ENCODE assay signal across 11 mouse cellular contexts in genomic region chr1:90457396-90457795, GRCm38 (mm10).
A peak's percentile ranks its signal among the peaks of the same experiment; 100 is the strongest.
DNase-seq lines count a peak whose midpoint lies in the region; ATAC-seq and TF ChIP-seq lines count a peak whose summit lies in the region.
"Had no signal": no experiment of that assay in that cellular context is flagged by ENCODE, and none has a peak within 500 bp of the region (broad histone marks: within the 10 kb centered on the region; RNA-seq: fewer than 3 reads in every experiment).

No protein-coding gene starts in this region.

- 17% methylated on average over 9 of the region's 9 CpGs for WGBS in heart, embryonic 15.5 days
- WGBS in embryonic facial prominence, embryonic 12.5 days = 6% methylated on average over 9 of the region's 9 CpGs
- WGBS in hindbrain, embryonic 15.5 days = 7% methylated on average over 9 of the region's 9 CpGs
- 7% methylated on average over 9 of the region's 9 CpGs for WGBS in neural tube, embryonic 13.5 days
- WGBS in stomach, postnatal 0 days = 31% methylated on average over 9 of the region's 9 CpGs

- H3K4me3 ChIP-seq in heart, embryonic 15.5 days = no peak overlapping the region
- H3K4me3 ChIP-seq in embryonic facial prominence, embryonic 12.5 days = no peak overlapping the region
- no peak overlapping the region for H3K4me3 ChIP-seq in hindbrain, embryonic 15.5 days
- no peak overlapping the region for H3K4me3 ChIP-seq in neural tube, embryonic 13.5 days
- no peak overlapping the region for H3K4me3 ChIP-seq in stomach, postnatal 0 days (ENCODE audit: low read depth, low read length)

- H3K9me3 ChIP-seq in heart, embryonic 15.5 days (replicated peaks) = no peaks in the 10 kb centered on the region
- H3K9me3 ChIP-seq in embryonic facial prominence, embryonic 12.5 days = no peaks in the 10 kb centered on the region
- H3K9me3 ChIP-seq in hindbrain, embryonic 15.5 days = no peaks in the 10 kb centered on the region
- no peaks in the 10 kb centered on the region for H3K9me3 ChIP-seq in neural tube, embryonic 13.5 days
- H3K9me3 ChIP-seq in stomach, postnatal 0 days (ENCODE audit: control insufficient read depth, low read length) = no peaks in the 10 kb centered on the region

- no peaks in the 10 kb centered on the region for H3K36me3 ChIP-seq in heart, embryonic 15.5 days
- H3K36me3 ChIP-seq in embryonic facial prominence, embryonic 12.5 days = no peaks in the 10 kb centered on the region
- no peaks in the 10 kb centered on the region for H3K36me3 ChIP-seq in hindbrain, embryonic 15.5 days
- H3K36me3 ChIP-seq in neural tube, embryonic 13.5 days = no peaks in the 10 kb centered on the region
- H3K36me3 ChIP-seq in stomach, postnatal 0 days (ENCODE audit: control insufficient read depth, insufficient read depth, low read length) = no peaks in the 10 kb centered on the region

- H3K27me3 ChIP-seq in heart, embryonic 15.5 days = no peaks in the 10 kb centered on the region
- H3K27me3 ChIP-seq in embryonic facial prominence, embryonic 12.5 days = no peaks in the 10 kb centered on the region
- H3K27me3 ChIP-seq in hindbrain, embryonic 15.5 days = no peaks in the 10 kb centered on the region
- peaks cover 7% of the 10 kb centered on the region; the same call in 1 of the 2 replicates for H3K27me3 ChIP-seq in neural tube, embryonic 13.5 days
- no peaks in the 10 kb centered on the region for H3K27me3 ChIP-seq in stomach, postnatal 0 days (ENCODE audit: control insufficient read depth, insufficient read depth, low read length)
- H3K27me3 ChIP-seq: CH12.LX had no signal

- H3K27ac ChIP-seq in heart, embryonic 15.5 days = no peak overlapping the region
- peak overlapping the region; percentile 42 for H3K27ac ChIP-seq in embryonic facial prominence, embryonic 12.5 days
- H3K27ac ChIP-seq in hindbrain, embryonic 15.5 days (replicated peaks) = no peak overlapping the region
- no peak overlapping the region for H3K27ac ChIP-seq in neural tube, embryonic 13.5 days (replicated peaks)
- no peak overlapping the region for H3K27ac ChIP-seq in stomach, postnatal 0 days (replicated peaks)

- ATAC-seq in heart, embryonic 15.5 days (replicated peaks; ENCODE audit: insufficient number of reproducible peaks, insufficient read depth, low FRiP score, low read depth) = no peak
- 0 out of 2 replicates have a peak, but pooled peaks have one; percentile 32 for ATAC-seq in embryonic facial prominence, embryonic 12.5 days (ENCODE audit: insufficient number of reproducible peaks, insufficient read depth, low FRiP score, low TSS enrichment)
- ATAC-seq in hindbrain, embryonic 15.5 days (ENCODE audit: low FRiP score, low read depth) = no peak
- ATAC-seq in neural tube, embryonic 13.5 days (ENCODE audit: low read depth) = no peak
- no peak for ATAC-seq in megakaryocyte progenitor cell, adult 5-6 weeks (replicated peaks; ENCODE audit: poor library complexity)
- ATAC-seq in stomach, postnatal 0 days (ENCODE audit: low FRiP score, low TSS enrichment) = no peak

- peaks cover 6% of the 10 kb centered on the region for H3K4me1 ChIP-seq in heart, embryonic 15.5 days (replicated peaks)
- H3K4me1 ChIP-seq in embryonic facial prominence, embryonic 12.5 days = peaks cover 27% of the 10 kb centered on the region
- peaks cover 11% of the 10 kb centered on the region for H3K4me1 ChIP-seq in hindbrain, embryonic 15.5 days (replicated peaks)
- H3K4me1 ChIP-seq in neural tube, embryonic 13.5 days (replicated peaks) = peaks cover 33% of the 10 kb centered on the region
- no peaks in the 10 kb centered on the region for H3K4me1 ChIP-seq in stomach, postnatal 0 days (replicated peaks; ENCODE audit: control insufficient read depth, insufficient read depth)

- no peak overlapping the region for H3K9ac ChIP-seq in heart, embryonic 15.5 days
- no peak overlapping the region for H3K9ac ChIP-seq in embryonic facial prominence, embryonic 12.5 days
- H3K9ac ChIP-seq in hindbrain, embryonic 15.5 days = no peak overlapping the region
- H3K9ac ChIP-seq in neural tube, embryonic 13.5 days = no peak overlapping the region
- H3K9ac ChIP-seq in stomach, postnatal 0 days (ENCODE audit: low read length) = no peak overlapping the region

- H3K4me2 ChIP-seq in heart, embryonic 15.5 days = peak overlapping the region; percentile 28; the same call in 1 of the 2 replicates
- H3K4me2 ChIP-seq in embryonic facial prominence, embryonic 12.5 days (replicated peaks) = no peak overlapping the region
- peak overlapping the region; percentile 17; the same call in 1 of the 2 replicates for H3K4me2 ChIP-seq in hindbrain, embryonic 15.5 days
- H3K4me2 ChIP-seq in neural tube, embryonic 13.5 days = peak overlapping the region; percentile 13; the same call in 1 of the 2 replicates
- no peak overlapping the region for H3K4me2 ChIP-seq in stomach, postnatal 0 days (replicated peaks; ENCODE audit: low read depth)

- TF ChIP-seq EP300 in stomach, postnatal 0 days (optimal IDR thresholded peaks at IDR 0.05) = no peak

- no peak for DNase-seq in heart, adult 11 months
- DNase-seq in stomach, postnatal 0 days (ENCODE audit: low spot score) = no peak
- DNase-seq: kidney, adult 18-20 months; layer of hippocampus, postnatal 36 days; right cerebral cortex, postnatal 25 days had no signal

- TF ChIP-seq CTCF in stomach, postnatal 0 days (IDR thresholded peaks at IDR 0.05; ENCODE audit: low read depth) = no peak

Comparison
In these comparisons a context has a peak if more than half of its experiments do, and no peak if none do; other contexts are left out.
1. H3K4me2 ChIP-seq: peak in heart, embryonic 15.5 days (single experiment), hindbrain, embryonic 15.5 days (single experiment) and neural tube, embryonic 13.5 days (single experiment); none in embryonic facial prominence, embryonic 12.5 days (single experiment) and stomach, postnatal 0 days (single experiment).